Mouse (Mus musculus): ENCODE data around the gene Omg.

DNA sequence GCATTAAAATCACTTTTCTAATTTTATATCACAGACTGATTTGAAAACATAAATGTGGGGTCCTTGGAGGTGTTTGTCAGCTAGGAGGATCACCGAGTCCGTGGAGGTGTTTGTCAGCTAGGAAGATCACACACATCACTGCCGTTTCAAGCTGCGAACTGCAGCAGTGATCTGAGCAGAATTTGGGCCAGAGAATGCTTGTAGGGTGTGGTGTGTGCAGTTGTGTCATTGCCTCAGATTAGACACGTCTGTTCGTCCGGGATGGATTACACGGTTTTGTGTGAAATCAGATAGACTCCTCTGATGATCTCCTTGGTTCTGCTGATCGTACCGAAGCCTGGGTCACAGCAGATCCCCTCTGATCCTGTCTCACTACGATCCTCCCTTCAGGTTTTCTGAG is 26.9 kb upstream of the Omg start:
- TF ChIP-seq GATA1 (IDR thresholded peaks at IDR 0.05; ENCODE audit: borderline replicate concordance, low read length) (no peak), FLI1 (IDR thresholded peaks at IDR 0.05; ENCODE audit: low read length) (no peak)
